Mouse (Mus musculus) limb, embryonic 14.5 days (tissue): ENCODE data around the gene 1500009C09Rik. TPM values are rescaled to one million over a fixed set of nuclear protein-coding genes. Genes with fewer than 3 reads are reported as not detected.
A peak's percentile ranks its signal among the peaks of the same experiment; 100 is the strongest.

Experiments
- ATAC-seq: fragments of 200-750 bp; cut with Nextera tagmentation; 2 replicates; pipeline ENCODE4 v1.8.0; 2017; ENCODE audit warnings: low read depth, moderate number of reproducible peaks, moderate TSS enrichment; ENCODE audit not compliant: low FRiP score
- DNase-seq: peaks from one replicate; pipeline ENCODE4 v3.0.0-alpha.2; 2015; ENCODE audit warnings: low spot score
- H3K27ac ChIP-seq: fragments of 300-500 bp; sonication (generic); replicated peaks from 2 replicates; pipeline ENCODE4 v1.5.1; 2014; ENCODE audit warnings: low read depth, mild to moderate bottlenecking, low read length, moderate library complexity, mixed read lengths
- H3K27me3 ChIP-seq: fragments of 300-500 bp; sonication (generic); 2 replicates; pipeline ENCODE4 v1.6.1; 2014; ENCODE audit warnings: low read length, mixed read lengths; ENCODE audit not compliant: control insufficient read depth, insufficient read depth
- H3K36me3 ChIP-seq: fragments of 300-500 bp; sonication (generic); 2 replicates; pipeline ENCODE4 v1.6.1; 2014; ENCODE audit warnings: mild to moderate bottlenecking, low read length, moderate library complexity, mixed read lengths; ENCODE audit not compliant: control insufficient read depth, insufficient read depth
- H3K4me1 ChIP-seq: fragments of 300-500 bp; sonication (generic); 2 replicates; pipeline ENCODE4 v1.6.1; 2014; ENCODE audit warnings: antibody characterized with exemption, low read length, mixed read lengths; ENCODE audit not compliant: control insufficient read depth, insufficient read depth
- H3K4me2 ChIP-seq: fragments of 300-500 bp; sonication (generic); replicated peaks from 2 replicates; pipeline ENCODE4 v1.6.1; 2014; ENCODE audit warnings: low read depth, mild to moderate bottlenecking, low read length, moderate library complexity; ENCODE audit not compliant: severe bottlenecking
- H3K4me3 ChIP-seq: fragments of 300-500 bp; sonication (generic); replicated peaks from 2 replicates; pipeline ENCODE4 v1.5.1; 2014; ENCODE audit warnings: low read length
- H3K9ac ChIP-seq: fragments of 300-500 bp; sonication (generic); 2 replicates; pipeline ENCODE4 v1.6.1; 2014; ENCODE audit warnings: mild to moderate bottlenecking, low read depth, low read length, moderate library complexity; ENCODE audit not compliant: severe bottlenecking
- H3K9me3 ChIP-seq: fragments of 300-500 bp; sonication (generic); 2 replicates; pipeline ENCODE4 v1.6.1; 2016; ENCODE audit warnings: low read length; ENCODE audit not compliant: control insufficient read depth
- POLR2A ChIP-seq: fragments of 200-500 bp; IDR thresholded peaks from 2 replicates; pipeline ENCODE4 v1.8.0; 2012; ENCODE audit warnings: inconsistent platforms, mild to moderate bottlenecking, moderate library complexity, borderline replicate concordance; ENCODE audit not compliant: insufficient read depth, insufficient read length; ENCODE audit errors: extremely low read depth
- WGBS: fragments of 180-500 bp; shearing (Covaris S2); extraction: QIAGEN DNeasy Blood & Tissue Kit; methylation state at CpG from one replicate; pipeline ENCODE4 v1.1.7; 2014; 5-methylcytosine and 5-hydroxymethylcytosine counted together
- polyA plus RNA-seq, 2 experiments: library from polyadenylated mRNA; depleted of rRNA in 1 of 2; stranded (reverse) in 1 of 2; unstranded in 1 of 2; fragments of >200 nt; fragmentation: Nextera tagmentation in 1 of 2; extraction: Ambion mirVana in 1 of 2; gene quantifications; 2 replicates each; pipeline versions ENCODE4 v1.2.1 to v1.2.3; 2012 to 2014

Gene 1500009C09Rik
- polyA plus RNA-seq, 2 experiments: 0.40 TPM; not detected in 1

DNA sequence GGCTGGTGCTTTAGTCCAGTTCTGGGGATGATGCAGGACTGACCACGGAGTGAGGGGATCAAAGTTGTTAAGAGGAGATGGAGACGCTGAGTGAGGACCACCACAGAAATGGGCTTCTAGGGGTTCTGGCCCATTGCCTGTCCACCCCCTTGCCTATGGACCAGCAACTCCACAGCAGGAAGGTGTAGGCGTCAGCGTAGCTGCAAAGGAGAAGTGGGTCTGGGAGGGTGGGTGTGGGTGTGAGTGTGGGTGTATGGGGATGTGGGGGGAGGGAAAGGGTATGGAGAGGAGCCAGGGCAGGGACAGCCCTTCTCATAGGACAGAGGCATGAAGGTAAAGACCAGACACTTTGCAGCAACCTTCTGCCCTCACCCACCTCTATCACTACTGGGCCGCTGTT, 26.4 kb upstream of the 1500009C09Rik start:
- no peak overlapping the region for H3K4me3 ChIP-seq
- H3K36me3 ChIP-seq: no peaks in the 10 kb centered on the region
- no peak overlapping the region for H3K27ac ChIP-seq
- peaks cover 22% of the 10 kb centered on the region; the same call in 1 of the 2 replicates for H3K27me3 ChIP-seq
- no peak for ATAC-seq
- 78% methylated on average over 5 of the region's 5 CpGs for WGBS
- H3K9me3 ChIP-seq: no peaks in the 10 kb centered on the region
- H3K4me1 ChIP-seq: 0 out of 2 replicates have a peak, but pooled peaks cover 4% of the 10 kb centered on the region
- no peak for DNase-seq
- no peak overlapping the region for H3K9ac ChIP-seq
- TF ChIP-seq POLR2A: no peak
- no peak overlapping the region for H3K4me2 ChIP-seq

DNA sequence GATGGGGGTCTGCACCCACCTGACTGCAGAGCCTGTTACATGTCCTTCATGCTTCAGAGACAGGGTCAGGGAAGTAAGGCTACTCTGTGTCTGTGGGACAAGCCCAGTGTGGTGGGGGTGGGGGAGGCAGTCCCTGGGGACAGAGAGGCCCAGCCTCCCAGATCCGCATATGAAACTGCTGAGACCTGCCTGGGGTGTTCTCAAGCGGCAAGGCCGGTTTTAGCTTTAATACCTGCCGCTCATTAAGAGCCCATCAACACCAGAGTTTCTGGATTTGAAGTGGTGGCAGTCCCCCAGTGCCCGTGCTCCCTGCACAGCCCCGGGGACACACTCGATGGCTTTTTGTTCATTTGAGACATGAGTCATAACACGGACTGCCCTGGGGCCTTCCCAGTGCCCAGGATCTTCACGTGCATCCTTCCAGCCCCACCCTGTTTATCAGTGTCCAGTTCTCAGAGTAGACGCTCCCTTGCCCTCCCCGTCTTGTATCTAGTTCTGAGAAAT, 22.6 kb upstream of the 1500009C09Rik start:
- ATAC-seq (no peak), DNase-seq (no peak)
- Histone ChIP-seq H3K4me2 (no peak overlapping the region), H3K27ac (no peak overlapping the region), H3K4me3 (no peak overlapping the region), H3K36me3 (no peaks in the 10 kb centered on the region), H3K9me3 (no peaks in the 10 kb centered on the region), H3K9ac (no peak overlapping the region), H3K27me3 (peaks cover 8% of the 10 kb centered on the region; the same call in 1 of the 2 replicates), H3K4me1 (no peaks in the 10 kb centered on the region)
- WGBS: 34% methylated on average over 11 of the region's 11 CpGs
- TF ChIP-seq POLR2A: no peak

- DNase-seq: no peak
These were observed 22.0 kb upstream of the 1500009C09Rik start for GRCm38 (mm10) chr15:82230098-82230611.

DNA sequence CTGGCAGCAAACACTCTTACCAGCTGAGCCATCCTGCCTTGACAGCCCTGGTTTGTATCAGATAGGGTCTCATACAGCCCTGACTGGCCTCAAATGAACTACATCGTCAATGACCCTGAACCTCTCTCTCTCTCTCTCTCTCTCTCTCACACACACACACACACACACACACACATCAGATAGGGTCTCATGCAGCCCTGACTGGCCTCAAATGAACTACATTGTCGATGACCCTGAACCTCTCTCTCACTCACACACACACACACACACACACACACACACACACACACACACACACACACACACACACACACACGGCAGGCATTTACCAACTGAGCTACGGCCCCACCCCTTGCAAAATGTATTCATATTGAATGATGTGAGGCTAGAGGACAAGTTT, 21.1 kb upstream of the 1500009C09Rik start:
- 74% methylated on average over 4 of the region's 4 CpGs for WGBS
- DNase-seq: no peak
- H3K9ac ChIP-seq: no peak overlapping the region
- H3K4me3 ChIP-seq: no peak overlapping the region
- H3K9me3 ChIP-seq: no peaks in the 10 kb centered on the region
- H3K27ac ChIP-seq: no peak overlapping the region
- TF ChIP-seq POLR2A: no peak
- no peak for ATAC-seq
- H3K27me3 ChIP-seq: no peaks in the 10 kb centered on the region
- H3K4me1 ChIP-seq: no peaks in the 10 kb centered on the region
- H3K36me3 ChIP-seq: no peaks in the 10 kb centered on the region
- H3K4me2 ChIP-seq: no peak overlapping the region

More at GRCm38 (mm10) chr15:82230098-82230611, 22.0 kb upstream of the 1500009C09Rik start:
- Histone ChIP-seq H3K27ac (no peak overlapping the region), H3K4me3 (no peak overlapping the region), H3K4me1 (no peaks in the 10 kb centered on the region), H3K9me3 (no peaks in the 10 kb centered on the region), H3K4me2 (no peak overlapping the region), H3K36me3 (no peaks in the 10 kb centered on the region), H3K27me3 (0 out of 2 replicates have a peak, but pooled peaks cover 2% of the 10 kb centered on the region), H3K9ac (no peak overlapping the region)
- no peak for ATAC-seq
- TF ChIP-seq POLR2A: no peak
- 78% methylated on average over 6 of the region's 6 CpGs for WGBS

- Histone ChIP-seq H3K27ac (no peak overlapping the region), H3K36me3 (no peaks in the 10 kb centered on the region), H3K4me3 (no peak overlapping the region), H3K4me2 (no peak overlapping the region), H3K27me3 (no peaks in the 10 kb centered on the region), H3K9ac (no peak overlapping the region), H3K9me3 (no peaks in the 10 kb centered on the region), H3K4me1 (no peaks in the 10 kb centered on the region)
- WGBS: 61% methylated on average over 11 of the region's 11 CpGs
- no peak for ATAC-seq
- DNase-seq: peak; percentile 47
- no peak for TF ChIP-seq POLR2A
These were observed 20.4 kb upstream of the 1500009C09Rik start for GRCm38 (mm10) chr15:82231591-82232378.
